Mouse (Mus musculus): ENCODE measurements around the gene Pik3ca. TPM values are rescaled to one million over a fixed set of nuclear protein-coding genes. Genes with fewer than 3 reads are reported as not detected.

Gene Pik3ca
- total RNA-seq, 1 experiment, result 19.8 TPM

- Histone ChIP-seq H3K4me3 (ENCODE audit: insufficient read depth in 1 of 2, low read depth in 1 of 2, low read length in 2 of 2, poor library complexity in 1 of 2, severe bottlenecking in 1 of 2) (peak overlapping the region; percentile 71 to 83), H3K36me3 (ENCODE audit: control insufficient read depth, insufficient read depth, low read length, poor library complexity, severe bottlenecking) (peaks cover 5% of the 10 kb centered on the region), H3K9me3 (ENCODE audit: control insufficient read depth, insufficient read depth, low read depth, low read length) (no peaks in the 10 kb centered on the region), H3K27ac (ENCODE audit: insufficient read depth, low read depth, low read length, poor library complexity, severe bottlenecking) (peak overlapping the region; percentile 45), H3K9ac (ENCODE audit: insufficient read depth, low read depth, low read length, poor library complexity, severe bottlenecking) (peak overlapping the region; percentile 92), H3K4me1 (ENCODE audit: control insufficient read depth in 2 of 2, insufficient read depth in 2 of 2, low read length in 2 of 2, poor library complexity in 1 of 2) (no peaks in the 10 kb centered on the region; a peak in 1 of 4 replicates)
- in situ Hi-C loops (cut with MboI; ENCODE audit: low sequenced_read_pairs in 2 of 2, unreplicated experiment in 2 of 2), result no loop called here
- peak; percentile 92 for DNase-seq (ENCODE audit: low read depth, low spot score)
- TF ChIP-seq HCFC1 (IDR thresholded peaks at IDR 0.05; ENCODE audit: borderline replicate concordance, insufficient read depth, low read length), result no peak
- no peak for TF ChIP-seq CHD2 (IDR thresholded peaks at IDR 0.05; ENCODE audit: low read depth, low read length)
- TF ChIP-seq ZNF384 (IDR thresholded peaks at IDR 0.05; ENCODE audit: low read depth, low read length), result no peak
- TF ChIP-seq MAFK (IDR thresholded peaks at IDR 0.05; ENCODE audit: insufficient read depth, low read depth, low read length), result no peak
- no peak for TF ChIP-seq ZC3H11A (IDR thresholded peaks at IDR 0.05; ENCODE audit: borderline replicate concordance, low read depth, low read length)
Measured at GRCm38 (mm10) chr3:32510375-32511190, 113.1 kb downstream of the Pik3ca start.

DNA sequence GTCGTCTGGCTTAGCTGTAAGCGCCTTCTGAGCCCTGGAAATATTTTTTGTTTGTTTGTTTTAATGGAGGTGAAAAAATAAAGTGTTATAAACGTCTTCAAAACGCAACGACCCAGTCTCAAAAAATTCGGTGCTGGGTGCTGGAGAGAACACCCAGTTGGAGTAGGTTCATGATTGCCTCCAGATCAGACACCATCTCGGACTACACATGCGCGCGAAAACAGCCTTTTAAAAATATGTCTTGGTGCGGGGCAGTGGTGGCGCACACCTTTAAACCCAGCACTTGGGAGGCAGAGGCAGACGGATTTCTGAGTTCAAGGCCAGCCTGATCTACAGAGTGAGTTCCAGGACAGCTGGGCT lies 113.7 kb downstream of the Pik3ca start:
- in situ Hi-C loops (cut with MboI; ENCODE audit: low sequenced_read_pairs in 2 of 2, unreplicated experiment in 2 of 2), result no loop called here
- TF ChIP-seq CHD2 (IDR thresholded peaks at IDR 0.05; ENCODE audit: low read depth, low read length), result no peak
- TF ChIP-seq ZC3H11A (IDR thresholded peaks at IDR 0.05; ENCODE audit: borderline replicate concordance, low read depth, low read length), result no peak
- no peak for TF ChIP-seq MAFK (IDR thresholded peaks at IDR 0.05; ENCODE audit: insufficient read depth, low read depth, low read length)
- no peak for TF ChIP-seq HCFC1 (IDR thresholded peaks at IDR 0.05; ENCODE audit: borderline replicate concordance, insufficient read depth, low read length)
- no peak for TF ChIP-seq ZNF384 (IDR thresholded peaks at IDR 0.05; ENCODE audit: low read depth, low read length)

GRCm38 (mm10) chr3:32512686-32513284 lies 115.3 kb downstream of the Pik3ca start:
- DNase-seq (ENCODE audit: low read depth, low spot score), result no peak
- TF ChIP-seq HCFC1 (IDR thresholded peaks at IDR 0.05; ENCODE audit: borderline replicate concordance, insufficient read depth, low read length) (no peak), MAFK (IDR thresholded peaks at IDR 0.05; ENCODE audit: insufficient read depth, low read depth, low read length) (no peak), ZNF384 (IDR thresholded peaks at IDR 0.05; ENCODE audit: low read depth, low read length) (no peak), CHD2 (IDR thresholded peaks at IDR 0.05; ENCODE audit: low read depth, low read length) (no peak), ZC3H11A (IDR thresholded peaks at IDR 0.05; ENCODE audit: borderline replicate concordance, low read depth, low read length) (no peak)
- Histone ChIP-seq H3K27ac (ENCODE audit: insufficient read depth, low read depth, low read length, poor library complexity, severe bottlenecking) (no peak overlapping the region), H3K4me3 (ENCODE audit: insufficient read depth in 1 of 2, low read depth in 1 of 2, low read length in 2 of 2, poor library complexity in 1 of 2, severe bottlenecking in 1 of 2) (no peak overlapping the region), H3K9ac (ENCODE audit: insufficient read depth, low read depth, low read length, poor library complexity, severe bottlenecking) (no peak overlapping the region), H3K4me1 (ENCODE audit: control insufficient read depth in 2 of 2, insufficient read depth in 2 of 2, low read length in 2 of 2, poor library complexity in 1 of 2) (no peaks in the 10 kb centered on the region; a peak in 1 of 4 replicates), H3K36me3 (ENCODE audit: control insufficient read depth, insufficient read depth, low read length, poor library complexity, severe bottlenecking) (peaks cover 18% of the 10 kb centered on the region), H3K9me3 (ENCODE audit: control insufficient read depth, insufficient read depth, low read depth, low read length) (no peaks in the 10 kb centered on the region)
- in situ Hi-C loops (cut with MboI; ENCODE audit: low sequenced_read_pairs in 2 of 2, unreplicated experiment in 2 of 2), result no loop called here

More for the DNA sequence above, 113.7 kb downstream of the Pik3ca start:
- Histone ChIP-seq H3K36me3 (ENCODE audit: control insufficient read depth, insufficient read depth, low read length, poor library complexity, severe bottlenecking) (peaks cover 9% of the 10 kb centered on the region), H3K4me3 (ENCODE audit: insufficient read depth in 1 of 2, low read depth in 1 of 2, low read length in 2 of 2, poor library complexity in 1 of 2, severe bottlenecking in 1 of 2) (peak overlapping the region; percentile 71 to 83), H3K9ac (ENCODE audit: insufficient read depth, low read depth, low read length, poor library complexity, severe bottlenecking) (peak overlapping the region; percentile 92), H3K4me1 (ENCODE audit: control insufficient read depth in 2 of 2, insufficient read depth in 2 of 2, low read length in 2 of 2, poor library complexity in 1 of 2) (no peaks in the 10 kb centered on the region; a peak in 1 of 4 replicates), H3K9me3 (ENCODE audit: control insufficient read depth, insufficient read depth, low read depth, low read length) (no peaks in the 10 kb centered on the region), H3K27ac (ENCODE audit: insufficient read depth, low read depth, low read length, poor library complexity, severe bottlenecking) (peak overlapping the region; percentile 45; the same call in 1 of the 2 replicates)
- no peak for DNase-seq (ENCODE audit: low read depth, low spot score)

DNA sequence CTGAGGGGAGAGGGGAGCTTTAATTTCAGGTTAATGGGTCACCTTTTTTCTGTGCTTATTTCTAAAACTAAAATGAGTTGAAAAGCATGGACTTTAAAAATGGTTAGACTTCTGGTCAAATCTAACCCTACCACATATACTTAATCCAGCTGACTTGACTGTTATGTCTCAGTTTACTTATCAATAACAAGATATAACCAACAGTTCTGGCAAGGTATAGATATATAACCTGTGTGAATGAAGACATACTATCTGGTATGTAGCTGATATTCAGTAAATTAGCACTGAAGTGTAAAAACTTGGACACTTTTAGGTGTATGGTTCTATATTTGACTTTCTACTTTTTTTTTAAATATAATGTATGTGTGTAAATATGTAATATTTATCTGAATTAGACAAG lies 116.1 kb downstream of the Pik3ca start:
- H3K4me1 ChIP-seq (ENCODE audit: control insufficient read depth in 2 of 2, insufficient read depth in 2 of 2, low read length in 2 of 2, poor library complexity in 1 of 2), result no peaks in the 10 kb centered on the region; a peak in 1 of 4 replicates
- H3K9me3 ChIP-seq (ENCODE audit: control insufficient read depth, insufficient read depth, low read depth, low read length), result no peaks in the 10 kb centered on the region
- in situ Hi-C loops (cut with MboI; ENCODE audit: low sequenced_read_pairs in 2 of 2, unreplicated experiment in 2 of 2), result no loop called here
- TF ChIP-seq HCFC1 (IDR thresholded peaks at IDR 0.05; ENCODE audit: borderline replicate concordance, insufficient read depth, low read length), result no peak
- TF ChIP-seq ZNF384 (IDR thresholded peaks at IDR 0.05; ENCODE audit: low read depth, low read length), result no peak
- TF ChIP-seq MAFK (IDR thresholded peaks at IDR 0.05; ENCODE audit: insufficient read depth, low read depth, low read length), result no peak
- no peak for TF ChIP-seq ZC3H11A (IDR thresholded peaks at IDR 0.05; ENCODE audit: borderline replicate concordance, low read depth, low read length)
- TF ChIP-seq CHD2 (IDR thresholded peaks at IDR 0.05; ENCODE audit: low read depth, low read length), result no peak
- no peak overlapping the region for H3K9ac ChIP-seq (ENCODE audit: insufficient read depth, low read depth, low read length, poor library complexity, severe bottlenecking)
- H3K4me3 ChIP-seq (ENCODE audit: insufficient read depth in 1 of 2, low read depth in 1 of 2, low read length in 2 of 2, poor library complexity in 1 of 2, severe bottlenecking in 1 of 2), result no peak overlapping the region
- peaks cover 18% of the 10 kb centered on the region for H3K36me3 ChIP-seq (ENCODE audit: control insufficient read depth, insufficient read depth, low read length, poor library complexity, severe bottlenecking)
- no peak for DNase-seq (ENCODE audit: low read depth, low spot score)
- no peak overlapping the region for H3K27ac ChIP-seq (ENCODE audit: insufficient read depth, low read depth, low read length, poor library complexity, severe bottlenecking)

Other genes starting within 250 kb of the Pik3ca start
- 30.9 and 39.7 TPM in 2 replicates for gene Zmat3, start 31.7 kb upstream of the Pik3ca start, total RNA-seq (2012; rRNA removed)
- gene Kcnmb3, start 94.6 kb downstream of the Pik3ca start, total RNA-seq (2012; rRNA removed), result 0.13 and 0.16 TPM in 2 replicates
- gene Zfp639, start 112.6 kb downstream of the Pik3ca start, total RNA-seq (2012; rRNA removed), result 42.1 and 43.5 TPM in 2 replicates
- 22.9 and 35.1 TPM in 2 replicates for gene Mfn1, start 131.8 kb downstream of the Pik3ca start, total RNA-seq (2012; rRNA removed)
- 16.5 and 19.1 TPM in 2 replicates for gene Gnb4, start 218.9 kb downstream of the Pik3ca start, total RNA-seq (2012; rRNA removed)